Mouse (Mus musculus): Measurements from ENCODE around the gene Grin3b. TPM values are rescaled to one million over a fixed set of nuclear protein-coding genes. Genes with fewer than 3 reads are reported as not detected.
A peak's percentile ranks its signal among the peaks of the same experiment; 100 is the strongest.

The Grin3b gene
- polyA plus RNA-seq (2015; fragmentation: Nextera tagmentation; extraction: Ambion mirVana), result 0.17 and 0.18 TPM in 2 replicates

DNA sequence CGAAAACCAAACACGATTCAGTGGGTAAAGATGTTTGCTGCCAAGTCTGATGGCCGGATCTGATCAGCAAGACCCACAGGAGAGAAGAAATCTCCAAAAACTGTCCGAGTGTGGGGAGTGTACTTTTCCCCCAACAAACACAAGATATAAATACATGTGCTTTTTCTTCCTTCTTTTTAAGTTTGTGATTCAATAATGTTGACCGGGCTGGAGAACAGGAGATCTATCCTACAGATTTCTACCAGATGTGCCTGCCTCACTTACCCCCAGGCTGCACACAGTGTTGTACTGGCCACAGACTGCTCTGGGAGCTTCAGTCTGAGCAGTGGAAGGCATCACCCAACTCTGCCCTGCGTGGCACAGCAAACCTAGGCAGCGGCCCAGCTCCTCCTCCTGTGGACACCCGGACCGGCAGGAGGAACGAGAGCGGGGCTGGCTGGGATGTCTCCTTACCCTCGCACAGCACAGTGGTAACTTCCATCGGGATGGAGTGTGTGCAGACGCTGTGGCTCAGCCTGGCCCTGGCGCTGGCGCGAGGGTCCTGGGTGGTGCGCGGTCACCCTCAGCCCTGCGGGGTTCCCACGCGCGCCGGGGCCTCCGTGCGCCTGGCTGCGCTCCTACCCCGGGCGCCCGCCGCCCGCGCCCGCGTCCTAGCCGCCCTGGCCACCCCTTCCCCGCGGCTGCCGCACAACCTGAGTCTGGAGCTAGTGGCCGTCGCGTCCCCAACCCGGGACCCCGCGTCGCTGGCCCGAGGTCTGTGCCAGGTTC is at the start of gene Grin3b:
Grin3b (plus strand) TSS at position 301 of the 768 bp plus-strand sequence.
- Histone ChIP-seq H3K4me1 (replicated peaks; ENCODE audit: control insufficient read depth, insufficient read depth) (no peaks in the 10 kb centered on the region), H3K36me3 (ENCODE audit: control insufficient read depth, insufficient read depth, low read length) (peaks cover 16% of the 10 kb centered on the region), H3K4me3 (ENCODE audit: low read depth, low read length) (peak within 1 kb of the TSS; percentile 36), H3K27ac (replicated peaks) (no peak within 1 kb of the TSS), H3K4me2 (replicated peaks; ENCODE audit: low read depth) (peak within 1 kb of the TSS; percentile 64), H3K9ac (ENCODE audit: low read length) (peak within 1 kb of the TSS; percentile 47), H3K27me3 (ENCODE audit: control insufficient read depth, insufficient read depth, low read length) (no peaks in the 10 kb centered on the region), H3K9me3 (ENCODE audit: control insufficient read depth, low read length) (no peaks in the 10 kb centered on the region)
- ATAC-seq (ENCODE audit: low FRiP score, low TSS enrichment) (peak; percentile 11; the same call in 1 of the 2 replicates), DNase-seq (ENCODE audit: low spot score) (no peak)
- TF ChIP-seq CTCF (IDR thresholded peaks at IDR 0.05; ENCODE audit: low read depth), result no peak
- no peak for TF ChIP-seq EP300 (optimal IDR thresholded peaks at IDR 0.05)
- WGBS, result 6% methylated on average over 38 of the region's 47 CpGs

GRCm38 (mm10) chr10:79920958-79921535 is 49.5 kb upstream of the Grin3b start, which contains the start of gene R3hdm4:
Gene R3hdm4 (minus strand): TSS chr10:79921208.
- TF ChIP-seq EP300 (optimal IDR thresholded peaks at IDR 0.05), result no peak
- TF ChIP-seq CTCF (IDR thresholded peaks at IDR 0.05; ENCODE audit: low read depth), result no peak
- H3K4me3 ChIP-seq (ENCODE audit: low read depth, low read length), result peak within 1 kb of the TSS; percentile 19
- H3K9me3 ChIP-seq (ENCODE audit: control insufficient read depth, low read length), result no peaks in the 10 kb centered on the region
- peaks cover 2% of the 10 kb centered on the region; the same call in 1 of the 2 replicates for H3K27me3 ChIP-seq (ENCODE audit: control insufficient read depth, insufficient read depth, low read length)
- no peak within 1 kb of the TSS for H3K27ac ChIP-seq (replicated peaks)
- no peaks in the 10 kb centered on the region for H3K36me3 ChIP-seq (ENCODE audit: control insufficient read depth, insufficient read depth, low read length)
- peak within 1 kb of the TSS; percentile 41 for H3K4me2 ChIP-seq (replicated peaks; ENCODE audit: low read depth)
- H3K9ac ChIP-seq (ENCODE audit: low read length), result peak within 1 kb of the TSS; percentile 38; the same call in 1 of the 2 replicates
- WGBS, result 4% methylated on average over 26 of the region's 41 CpGs
- ATAC-seq (ENCODE audit: low FRiP score, low TSS enrichment), result peak; percentile 12; the same call in 1 of the 2 replicates
- H3K4me1 ChIP-seq (replicated peaks; ENCODE audit: control insufficient read depth, insufficient read depth), result peaks cover 5% of the 10 kb centered on the region; the same call in 1 of the 2 replicates
- DNase-seq (ENCODE audit: low spot score), result peak; percentile 68

DNA sequence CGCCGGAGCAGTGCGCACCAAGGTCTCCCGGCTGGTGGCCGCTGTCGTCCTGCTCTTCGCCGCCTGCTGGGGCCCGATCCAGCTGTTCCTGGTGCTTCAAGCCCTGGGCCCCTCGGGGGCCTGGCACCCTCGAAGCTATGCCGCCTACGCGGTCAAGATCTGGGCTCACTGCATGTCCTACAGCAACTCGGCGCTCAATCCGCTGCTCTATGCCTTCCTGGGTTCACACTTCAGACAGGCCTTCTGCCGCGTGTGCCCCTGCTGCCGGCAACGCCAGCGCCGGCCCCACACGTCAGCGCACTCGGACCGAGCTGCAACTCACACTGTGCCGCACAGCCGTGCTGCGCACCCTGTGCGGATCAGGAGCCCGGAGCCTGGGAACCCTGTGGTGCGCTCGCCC is 48.9 kb upstream of the Grin3b start:
- ATAC-seq (ENCODE audit: low FRiP score, low TSS enrichment), result no peak
- TF ChIP-seq CTCF (IDR thresholded peaks at IDR 0.05; ENCODE audit: low read depth) (no peak), EP300 (optimal IDR thresholded peaks at IDR 0.05) (no peak)
- Histone ChIP-seq H3K36me3 (ENCODE audit: control insufficient read depth, insufficient read depth, low read length) (no peaks in the 10 kb centered on the region), H3K4me3 (ENCODE audit: low read depth, low read length) (peak overlapping the region; percentile 19), H3K27me3 (ENCODE audit: control insufficient read depth, insufficient read depth, low read length) (peaks cover 2% of the 10 kb centered on the region; the same call in 1 of the 2 replicates), H3K27ac (replicated peaks) (no peak overlapping the region), H3K9ac (ENCODE audit: low read length) (peak overlapping the region; percentile 38; the same call in 1 of the 2 replicates), H3K4me2 (replicated peaks; ENCODE audit: low read depth) (peak overlapping the region; percentile 41), H3K4me1 (replicated peaks; ENCODE audit: control insufficient read depth, insufficient read depth) (peaks cover 6% of the 10 kb centered on the region; the same call in 1 of the 2 replicates), H3K9me3 (ENCODE audit: control insufficient read depth, low read length) (no peaks in the 10 kb centered on the region)
- whole genome bisulfite sequencing, result 6% methylated on average over 34 of the region's 34 CpGs
- DNase-seq (ENCODE audit: low spot score), result no peak

- 10% methylated on average over 29 of the region's 29 CpGs for WGBS
- ATAC-seq (ENCODE audit: low FRiP score, low TSS enrichment), result no peak; the same call in 1 of the 2 replicates
- DNase-seq (ENCODE audit: low spot score), result peak; percentile 90
- Histone ChIP-seq H3K36me3 (ENCODE audit: control insufficient read depth, insufficient read depth, low read length) (no peaks in the 10 kb centered on the region), H3K9ac (ENCODE audit: low read length) (no peak overlapping the region), H3K27ac (replicated peaks) (no peak overlapping the region), H3K27me3 (ENCODE audit: control insufficient read depth, insufficient read depth, low read length) (peaks cover 2% of the 10 kb centered on the region; the same call in 1 of the 2 replicates), H3K9me3 (ENCODE audit: control insufficient read depth, low read length) (no peaks in the 10 kb centered on the region), H3K4me2 (replicated peaks; ENCODE audit: low read depth) (no peak overlapping the region), H3K4me3 (ENCODE audit: low read depth, low read length) (no peak overlapping the region), H3K4me1 (replicated peaks; ENCODE audit: control insufficient read depth, insufficient read depth) (0 out of 2 replicates have a peak, but pooled peaks cover 5% of the 10 kb centered on the region)
- no peak for TF ChIP-seq EP300 (optimal IDR thresholded peaks at IDR 0.05)
- peak; percentile 100 for TF ChIP-seq CTCF (IDR thresholded peaks at IDR 0.05; ENCODE audit: low read depth)
These were observed 45.3 kb upstream of the Grin3b start for GRCm38 (mm10) chr10:79924998-79925784.

DNA sequence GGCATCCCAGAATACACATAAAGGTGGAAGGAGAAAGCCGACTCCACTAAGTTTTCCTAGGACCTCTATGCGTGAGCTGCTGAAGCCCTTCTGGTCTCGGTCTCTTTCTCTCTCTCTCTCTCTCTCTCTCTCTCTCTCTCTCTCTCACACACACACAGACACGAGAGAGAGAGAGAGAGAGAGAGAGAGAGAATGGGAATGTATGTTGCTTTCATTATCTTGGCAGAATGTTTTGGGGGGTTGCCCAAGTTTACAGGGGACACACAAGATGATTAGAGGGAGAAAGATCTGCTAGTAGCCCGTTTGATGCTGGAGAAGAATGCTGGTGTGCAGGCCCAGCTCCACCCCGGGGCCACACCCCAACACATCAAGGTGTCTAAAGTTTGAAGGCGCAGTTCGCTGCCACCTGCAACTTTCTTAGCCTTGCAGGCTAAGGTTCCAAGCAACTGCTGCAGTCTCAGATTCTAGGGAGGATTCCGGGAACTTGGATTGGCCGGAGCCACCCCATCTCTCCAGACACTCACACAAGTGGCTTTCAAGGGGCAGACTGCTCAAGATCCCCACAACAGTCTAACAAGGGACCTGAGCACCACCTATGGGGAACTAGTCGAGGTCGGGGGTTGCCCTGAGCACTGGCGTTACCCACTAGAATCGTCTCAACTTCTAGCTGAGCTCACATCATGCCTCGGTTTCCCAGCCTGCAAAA is 44.6 kb upstream of the Grin3b start:
- peak overlapping the region; percentile 96 for H3K4me3 ChIP-seq (ENCODE audit: low read depth, low read length)
- WGBS, result 3% methylated on average over 15 of the region's 15 CpGs
- H3K9ac ChIP-seq (ENCODE audit: low read length), result peak overlapping the region; percentile 87
- peak overlapping the region; percentile 88 for H3K4me2 ChIP-seq (replicated peaks; ENCODE audit: low read depth)
- no peaks in the 10 kb centered on the region for H3K36me3 ChIP-seq (ENCODE audit: control insufficient read depth, insufficient read depth, low read length)
- ATAC-seq (ENCODE audit: low FRiP score, low TSS enrichment), result peak; percentile 0; the same call in 1 of the 2 replicates
- peak; percentile 56 for DNase-seq (ENCODE audit: low spot score)
- 0 out of 2 replicates have a peak, but pooled peaks cover 5% of the 10 kb centered on the region for H3K4me1 ChIP-seq (replicated peaks; ENCODE audit: control insufficient read depth, insufficient read depth)
- peak overlapping the region; percentile 88 for H3K27ac ChIP-seq (replicated peaks)
- TF ChIP-seq EP300 (optimal IDR thresholded peaks at IDR 0.05), result no peak
- no peak for TF ChIP-seq CTCF (IDR thresholded peaks at IDR 0.05; ENCODE audit: low read depth)
- H3K9me3 ChIP-seq (ENCODE audit: control insufficient read depth, low read length), result no peaks in the 10 kb centered on the region
- peaks cover 2% of the 10 kb centered on the region; the same call in 1 of the 2 replicates for H3K27me3 ChIP-seq (ENCODE audit: control insufficient read depth, insufficient read depth, low read length)
